Mouse (Mus musculus) lung, postnatal 25 days (tissue): ENCODE measurements around the gene Akain1.
A peak's percentile ranks its signal among the peaks of the same experiment; 100 is the strongest.

ENCODE experiments used
- DNase-seq: peaks from one replicate; pipeline ENCODE4 v3.0.0; 2022; ENCODE audit warnings: low spot score

Gene Akain1

GRCm38 (mm10) chr17:69438990-69439491 is at the start of gene Akain1:
Akain1 (plus strand) TSS chr17:69439326.
- peak; percentile 43 for DNase-seq

GRCm38 (mm10) chr17:69396147-69397033 is 42.7 kb upstream of the Akain1 start:
- DNase-seq = peak; percentile 62

- no peak for DNase-seq
These were observed 42.0 kb upstream of the Akain1 start for GRCm38 (mm10) chr17:69397163-69397562.

- no peak for DNase-seq
These were observed 41.0 kb upstream of the Akain1 start for GRCm38 (mm10) chr17:69398092-69398491.

- no peak for DNase-seq
These were observed 38.0 kb upstream of the Akain1 start for GRCm38 (mm10) chr17:69401146-69401545.

- DNase-seq = no peak
These were observed 23.0 kb upstream of the Akain1 start for GRCm38 (mm10) chr17:69416163-69416562.

- peak; percentile 94 for DNase-seq
These were observed 22.0 kb upstream of the Akain1 start for GRCm38 (mm10) chr17:69416920-69417661.

GRCm38 (mm10) chr17:69417724-69418373 is 21.3 kb upstream of the Akain1 start:
- no peak for DNase-seq

GRCm38 (mm10) chr17:69421592-69421991 is 17.5 kb upstream of the Akain1 start:
- DNase-seq = no peak

- no peak for DNase-seq
These were observed 1.3 kb upstream of the Akain1 start for GRCm38 (mm10) chr17:69437836-69438235.

- no peak for DNase-seq
These were observed 640 bp upstream of the Akain1 start for GRCm38 (mm10) chr17:69438486-69438885.

- no peak for DNase-seq
These were observed 700 bp downstream of the Akain1 start for GRCm38 (mm10) chr17:69439571-69440480.

- no peak for DNase-seq
These were observed 1.9 kb downstream of the Akain1 start for GRCm38 (mm10) chr17:69441041-69441440.

GRCm38 (mm10) chr17:69448679-69449078 is 9.6 kb downstream of the Akain1 start:
- DNase-seq = no peak

GRCm38 (mm10) chr17:69461680-69462079 is 22.6 kb downstream of the Akain1 start:
- no peak for DNase-seq

- DNase-seq = no peak
These were observed 23.9 kb downstream of the Akain1 start for GRCm38 (mm10) chr17:69463037-69463436.

GRCm38 (mm10) chr17:69471171-69471570 is 32.0 kb downstream of the Akain1 start:
- DNase-seq = no peak

- DNase-seq = no peak
These were observed 33.3 kb downstream of the Akain1 start for GRCm38 (mm10) chr17:69472401-69472800.

GRCm38 (mm10) chr17:69474084-69474483 is 35.0 kb downstream of the Akain1 start:
- no peak for DNase-seq

GRCm38 (mm10) chr17:69475423-69475822 is 36.3 kb downstream of the Akain1 start:
- peak; percentile 14 for DNase-seq

- DNase-seq = no peak
These were observed 38.4 kb downstream of the Akain1 start for GRCm38 (mm10) chr17:69477526-69477925.
